Mouse (Mus musculus): ENCODE results near the gene Dstyk. TPM values are rescaled to one million over a fixed set of nuclear protein-coding genes. Genes with fewer than 3 reads are reported as not detected.
A peak's percentile ranks its signal among the peaks of the same experiment; 100 is the strongest.

Gene Dstyk
- 9.5 and 12.7 TPM in 2 replicates for polyA plus RNA-seq (2014; fragmentation: Nextera tagmentation; extraction: Ambion mirVana)

DNA sequence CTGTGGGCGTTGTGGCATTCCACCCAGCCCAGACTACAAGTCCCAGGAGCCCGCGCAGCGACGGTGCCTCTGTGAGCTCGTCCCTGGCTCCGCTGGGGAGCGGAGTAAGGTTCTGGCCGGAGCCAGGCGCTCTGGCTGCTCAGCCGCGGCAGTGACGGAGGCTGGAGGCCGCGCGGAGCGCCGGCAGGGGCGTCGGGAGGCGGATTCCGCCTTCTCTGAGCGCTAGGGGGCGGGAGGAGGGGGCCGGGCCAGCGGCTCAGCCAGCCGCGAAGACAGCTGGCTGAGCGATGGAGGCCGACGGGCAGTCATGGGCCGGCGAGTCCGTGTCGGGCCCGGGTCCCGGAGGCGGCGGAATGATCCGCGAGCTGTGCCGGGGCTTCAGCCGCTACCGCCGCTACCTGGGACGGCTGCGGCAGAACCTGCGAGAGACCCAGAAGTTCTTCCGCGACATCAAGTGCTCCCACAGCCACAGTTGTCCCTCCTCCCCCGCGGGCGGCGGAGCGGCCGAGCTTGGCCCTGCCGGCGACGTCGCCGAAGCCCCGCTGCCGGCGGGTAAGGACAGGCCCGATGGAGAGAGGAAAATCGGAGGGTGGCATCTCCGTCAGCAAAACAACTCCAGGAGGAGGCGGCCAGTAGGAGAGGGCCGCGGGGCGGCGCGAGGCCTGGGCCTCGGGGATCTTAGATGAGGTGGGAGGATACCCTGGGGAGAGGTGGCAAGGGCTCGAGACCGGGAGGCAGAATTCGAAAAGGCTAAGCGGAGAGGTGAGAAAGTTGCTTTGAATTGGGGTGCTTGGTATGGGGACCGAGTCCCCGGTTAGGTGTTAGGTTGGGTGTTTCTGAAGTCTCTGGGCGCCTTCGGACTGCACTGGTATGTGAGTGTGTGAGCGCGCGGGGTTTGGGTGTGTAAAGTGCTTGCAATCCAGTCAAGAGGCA is at the start of gene Dstyk:
Gene Dstyk, plus strand, starts transcription at position 237 of the 933 bp plus-strand sequence.
- ATAC-seq (ENCODE audit: low read depth): peak; percentile 98
- peak within 1 kb of the TSS; percentile 90 for H3K27ac ChIP-seq (ENCODE audit: low read depth, low read length)
- no peaks in the 10 kb centered on the region for H3K36me3 ChIP-seq (ENCODE audit: control insufficient read depth, insufficient read depth, low read length)
- peak within 1 kb of the TSS; percentile 75 for H3K9ac ChIP-seq (replicated peaks; ENCODE audit: low read depth, low read length)
- under 1% methylated on average over 76 of the region's 85 CpGs for WGBS
- peak within 1 kb of the TSS; percentile 76 for H3K4me2 ChIP-seq (ENCODE audit: low read depth, low read length)
- H3K9me3 ChIP-seq (ENCODE audit: control insufficient read depth, low read length): no peaks in the 10 kb centered on the region
- H3K4me1 ChIP-seq (ENCODE audit: control insufficient read depth, insufficient read depth, low read length): peaks cover 9% of the 10 kb centered on the region
- peak within 1 kb of the TSS; percentile 69 for H3K4me3 ChIP-seq (ENCODE audit: low read depth, low read length)
- H3K27me3 ChIP-seq (ENCODE audit: control insufficient read depth, insufficient read depth, low read length): no peaks in the 10 kb centered on the region

DNA sequence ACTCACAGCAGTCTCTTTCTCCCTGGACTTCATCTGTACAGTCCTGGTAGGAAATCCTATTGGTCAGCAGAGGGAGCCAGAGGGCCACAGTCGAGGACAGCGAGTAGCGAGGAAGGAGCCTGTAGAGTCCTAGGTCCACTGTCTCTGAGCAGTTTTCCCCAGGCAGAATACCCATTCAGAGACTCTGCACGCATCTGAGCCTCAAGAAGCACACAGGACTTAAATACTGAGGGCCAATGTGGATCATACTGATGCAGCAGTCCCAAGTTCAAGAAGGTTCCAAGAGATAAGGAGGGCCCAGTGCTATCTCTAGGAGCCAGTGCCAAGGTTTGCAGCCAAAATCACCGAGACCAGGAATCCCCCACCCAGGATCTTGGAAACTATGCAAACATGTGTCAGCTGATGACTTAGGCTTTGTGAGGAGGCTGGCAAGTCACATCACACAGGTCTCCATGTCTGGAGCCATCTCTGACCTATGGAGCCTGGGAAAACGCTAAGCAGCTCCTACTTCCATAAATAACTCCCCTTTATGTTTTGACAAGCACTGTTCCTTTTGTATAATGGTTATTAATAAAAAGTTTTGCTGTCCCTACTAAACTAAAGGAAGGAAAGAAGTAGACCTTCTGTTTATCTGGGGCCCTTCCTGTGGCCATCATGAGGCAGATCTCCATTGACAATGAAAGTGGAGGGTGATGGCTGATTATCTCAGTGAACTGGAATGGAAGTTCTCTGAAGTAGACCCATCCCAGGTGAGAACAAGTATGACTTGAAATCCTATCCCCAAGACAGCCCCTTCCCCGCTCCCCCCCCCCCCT is 49.5 kb upstream of the Dstyk start:
- H3K9me3 ChIP-seq (ENCODE audit: control insufficient read depth, low read length): no peaks in the 10 kb centered on the region
- H3K27ac ChIP-seq (ENCODE audit: low read depth, low read length): no peak overlapping the region
- H3K36me3 ChIP-seq (ENCODE audit: control insufficient read depth, insufficient read depth, low read length): no peaks in the 10 kb centered on the region; the same call in 1 of the 2 replicates
- ATAC-seq (ENCODE audit: low read depth): peak; percentile 86
- WGBS: 36% methylated on average over 7 of the region's 7 CpGs
- H3K4me3 ChIP-seq (ENCODE audit: low read depth, low read length): no peak overlapping the region
- peaks cover 28% of the 10 kb centered on the region for H3K4me1 ChIP-seq (ENCODE audit: control insufficient read depth, insufficient read depth, low read length)
- H3K9ac ChIP-seq (replicated peaks; ENCODE audit: low read depth, low read length): no peak overlapping the region
- H3K4me2 ChIP-seq (ENCODE audit: low read depth, low read length): no peak overlapping the region
- no peaks in the 10 kb centered on the region for H3K27me3 ChIP-seq (ENCODE audit: control insufficient read depth, insufficient read depth, low read length)

DNA sequence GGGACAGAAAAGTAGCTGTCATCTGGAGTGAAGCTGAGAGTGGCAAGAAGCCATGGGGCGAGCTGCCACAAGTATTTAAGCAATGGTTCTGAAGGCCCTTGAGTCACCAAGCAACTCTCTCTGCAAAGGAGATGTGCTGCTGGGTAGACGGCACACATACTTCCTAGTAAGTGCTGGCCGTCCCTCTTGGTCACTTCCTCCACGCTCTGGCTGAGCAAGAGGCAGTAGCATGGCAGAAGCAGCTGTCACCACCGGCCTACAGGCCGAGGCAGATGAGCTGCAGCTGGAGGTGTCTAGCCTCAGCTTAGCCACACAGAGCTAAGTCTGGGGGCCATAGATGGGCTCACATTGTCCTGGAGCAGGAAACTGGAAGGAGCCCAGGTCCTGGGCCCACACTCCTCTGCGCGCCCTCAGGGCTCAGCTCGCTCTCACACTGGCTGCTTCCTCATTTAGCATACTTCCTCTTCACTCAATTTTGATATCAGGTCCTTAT is 46.6 kb upstream of the Dstyk start:
- no peaks in the 10 kb centered on the region; the same call in 1 of the 2 replicates for H3K36me3 ChIP-seq (ENCODE audit: control insufficient read depth, insufficient read depth, low read length)
- no peaks in the 10 kb centered on the region for H3K27me3 ChIP-seq (ENCODE audit: control insufficient read depth, insufficient read depth, low read length)
- no peak overlapping the region for H3K4me3 ChIP-seq (ENCODE audit: low read depth, low read length)
- H3K27ac ChIP-seq (ENCODE audit: low read depth, low read length): peak overlapping the region; percentile 60; the same call in 1 of the 2 replicates
- ATAC-seq (ENCODE audit: low read depth): no peak
- H3K9ac ChIP-seq (replicated peaks; ENCODE audit: low read depth, low read length): no peak overlapping the region
- H3K4me1 ChIP-seq (ENCODE audit: control insufficient read depth, insufficient read depth, low read length): peaks cover 51% of the 10 kb centered on the region
- 85% methylated on average over 9 of the region's 9 CpGs for WGBS
- H3K4me2 ChIP-seq (ENCODE audit: low read depth, low read length): no peak overlapping the region
- H3K9me3 ChIP-seq (ENCODE audit: control insufficient read depth, low read length): no peaks in the 10 kb centered on the region

DNA sequence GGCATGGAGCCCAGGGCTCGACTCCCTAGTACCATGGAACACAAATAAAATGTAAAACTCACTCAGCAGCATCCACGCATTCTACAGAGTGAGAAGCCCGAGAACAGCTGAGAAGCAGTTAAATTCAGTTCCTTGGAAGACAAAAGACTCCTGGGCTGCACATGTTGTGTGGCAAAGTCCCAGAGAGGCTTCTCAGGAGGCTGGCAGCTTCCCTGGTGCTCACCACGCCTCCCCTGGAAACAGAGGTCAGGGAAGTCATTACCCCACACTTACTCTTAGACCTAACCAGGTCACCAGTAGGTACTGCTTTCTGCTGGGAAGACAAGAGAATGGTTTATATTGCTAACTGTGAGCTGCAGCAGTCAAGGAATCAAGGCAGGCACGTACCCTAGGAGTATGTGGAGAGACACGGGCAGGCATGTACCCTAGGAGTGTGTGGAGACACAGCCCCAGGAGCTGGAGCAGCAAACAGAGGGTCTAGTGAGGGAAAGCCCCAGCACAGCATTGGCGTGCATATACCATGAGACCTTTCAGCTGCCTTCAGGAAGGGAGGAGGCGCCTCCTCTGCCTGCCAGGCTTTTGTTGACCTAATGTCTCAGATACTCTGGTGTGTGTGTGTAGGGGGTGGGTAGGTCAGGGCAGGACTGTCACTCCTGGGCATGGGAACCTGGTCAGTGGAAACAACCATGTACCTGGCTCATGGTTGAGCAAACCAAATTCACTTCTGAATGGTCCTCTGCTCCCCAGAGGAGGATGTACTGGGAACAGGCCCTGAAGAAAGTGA is 45.9 kb upstream of the Dstyk start:
- no peaks in the 10 kb centered on the region for H3K27me3 ChIP-seq (ENCODE audit: control insufficient read depth, insufficient read depth, low read length)
- 41% methylated on average over 8 of the region's 8 CpGs for WGBS
- H3K27ac ChIP-seq (ENCODE audit: low read depth, low read length): peak overlapping the region; percentile 60
- no peaks in the 10 kb centered on the region for H3K9me3 ChIP-seq (ENCODE audit: control insufficient read depth, low read length)
- H3K4me2 ChIP-seq (ENCODE audit: low read depth, low read length): no peak overlapping the region
- peaks cover 46% of the 10 kb centered on the region for H3K4me1 ChIP-seq (ENCODE audit: control insufficient read depth, insufficient read depth, low read length)
- no peak overlapping the region for H3K4me3 ChIP-seq (ENCODE audit: low read depth, low read length)
- ATAC-seq (ENCODE audit: low read depth): no peak
- H3K9ac ChIP-seq (replicated peaks; ENCODE audit: low read depth, low read length): no peak overlapping the region
- no peaks in the 10 kb centered on the region; the same call in 1 of the 2 replicates for H3K36me3 ChIP-seq (ENCODE audit: control insufficient read depth, insufficient read depth, low read length)

DNA sequence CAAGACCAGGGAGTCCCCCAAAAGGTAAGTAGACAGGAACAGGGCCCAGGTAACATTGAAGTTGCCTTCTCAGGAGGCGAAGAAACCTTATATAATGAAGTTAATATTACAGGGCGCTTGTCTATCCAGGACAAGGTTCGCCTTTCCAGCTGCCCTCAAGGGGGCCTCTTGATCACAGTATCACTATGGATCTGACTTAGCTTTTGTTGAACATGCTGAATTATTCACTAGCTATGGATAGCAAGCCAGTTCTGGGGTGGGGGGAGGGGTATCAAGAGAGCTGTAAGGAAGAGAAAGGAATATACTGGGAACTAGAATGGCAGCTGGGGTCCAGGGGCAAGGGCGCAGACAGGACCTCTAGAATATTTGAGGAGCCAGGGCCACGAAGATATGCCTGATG is 45.0 kb upstream of the Dstyk start:
- Histone ChIP-seq H3K36me3 (ENCODE audit: control insufficient read depth, insufficient read depth, low read length) (no peaks in the 10 kb centered on the region; the same call in 1 of the 2 replicates), H3K4me1 (ENCODE audit: control insufficient read depth, insufficient read depth, low read length) (peaks cover 49% of the 10 kb centered on the region), H3K9ac (replicated peaks; ENCODE audit: low read depth, low read length) (no peak overlapping the region), H3K27me3 (ENCODE audit: control insufficient read depth, insufficient read depth, low read length) (no peaks in the 10 kb centered on the region), H3K4me2 (ENCODE audit: low read depth, low read length) (no peak overlapping the region), H3K27ac (ENCODE audit: low read depth, low read length) (no peak overlapping the region; the same call in 1 of the 2 replicates), H3K4me3 (ENCODE audit: low read depth, low read length) (no peak overlapping the region), H3K9me3 (ENCODE audit: control insufficient read depth, low read length) (no peaks in the 10 kb centered on the region)
- 67% methylated on average over 5 of the region's 5 CpGs for WGBS
- ATAC-seq (ENCODE audit: low read depth): no peak

DNA sequence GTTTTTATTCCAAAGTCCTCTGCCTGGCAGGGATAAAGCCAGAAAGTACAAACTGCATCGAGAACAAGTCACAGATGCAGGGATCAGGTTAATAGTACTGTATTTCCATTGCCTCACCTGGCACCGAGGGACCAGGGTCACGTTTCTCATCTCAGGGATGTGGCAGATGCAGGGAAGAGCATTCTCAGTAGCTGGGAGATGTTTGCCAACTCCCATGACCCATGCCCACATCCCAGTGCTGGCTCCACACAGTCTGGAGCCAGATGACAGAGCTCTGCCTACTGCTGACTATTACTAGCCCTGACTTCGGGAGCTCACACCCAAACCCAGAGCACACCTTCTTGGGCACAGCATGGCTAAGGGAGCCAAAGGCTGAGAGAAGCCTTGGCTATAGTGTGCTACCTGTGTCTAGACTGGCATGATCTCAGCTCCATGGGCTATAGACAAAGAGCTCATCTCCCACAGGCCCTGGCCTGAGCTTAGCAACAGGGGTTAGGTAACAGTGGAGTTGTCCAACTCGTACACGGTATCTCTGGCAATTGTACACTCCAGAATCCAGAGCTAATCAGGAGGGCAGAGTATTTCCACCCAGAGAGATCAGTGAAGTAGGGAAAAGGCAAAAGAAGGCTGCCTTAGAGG is 44.3 kb upstream of the Dstyk start:
- no peak for ATAC-seq (ENCODE audit: low read depth)
- WGBS: 85% methylated on average over 6 of the region's 6 CpGs
- H3K4me3 ChIP-seq (ENCODE audit: low read depth, low read length): no peak overlapping the region
- no peak overlapping the region for H3K9ac ChIP-seq (replicated peaks; ENCODE audit: low read depth, low read length)
- no peaks in the 10 kb centered on the region for H3K9me3 ChIP-seq (ENCODE audit: control insufficient read depth, low read length)
- peaks cover 49% of the 10 kb centered on the region for H3K4me1 ChIP-seq (ENCODE audit: control insufficient read depth, insufficient read depth, low read length)
- no peaks in the 10 kb centered on the region; the same call in 1 of the 2 replicates for H3K36me3 ChIP-seq (ENCODE audit: control insufficient read depth, insufficient read depth, low read length)
- no peaks in the 10 kb centered on the region for H3K27me3 ChIP-seq (ENCODE audit: control insufficient read depth, insufficient read depth, low read length)
- H3K27ac ChIP-seq (ENCODE audit: low read depth, low read length): peak overlapping the region; percentile 35; the same call in 1 of the 2 replicates
- H3K4me2 ChIP-seq (ENCODE audit: low read depth, low read length): no peak overlapping the region

DNA sequence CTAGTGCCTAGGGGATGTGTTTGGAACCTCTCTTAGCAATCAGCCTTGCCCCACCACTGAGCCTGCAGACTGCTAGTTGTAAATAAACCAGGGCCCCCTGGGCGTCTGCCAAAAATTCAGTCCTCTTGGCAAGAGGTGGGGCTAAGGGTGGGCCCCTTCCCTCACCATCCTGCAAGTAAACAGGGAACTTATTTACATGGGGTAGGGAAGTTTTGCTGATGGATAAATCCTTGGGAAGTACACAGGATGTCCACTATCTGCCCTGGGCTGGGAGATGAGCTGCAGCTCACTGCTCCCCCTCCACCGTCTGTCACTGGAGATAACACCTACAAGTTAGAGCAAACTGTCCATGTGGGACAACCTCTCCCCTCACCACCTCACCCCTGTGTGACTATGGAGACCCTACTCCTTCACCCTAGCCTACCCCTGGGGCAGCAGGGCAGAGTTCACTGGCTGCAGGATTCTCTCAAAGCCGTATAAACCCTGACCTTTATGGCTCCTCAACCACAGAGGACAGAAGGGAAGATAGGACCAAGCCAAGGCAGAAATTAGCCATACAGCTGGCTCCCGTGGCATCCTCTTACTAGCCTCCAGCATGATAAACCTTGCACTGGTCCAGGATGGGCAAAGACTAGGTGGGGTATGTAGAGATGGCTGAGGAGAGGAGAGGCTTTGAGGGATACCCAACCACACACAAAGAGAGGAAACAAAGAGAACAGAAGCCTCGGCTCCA is 43.0 kb upstream of the Dstyk start:
- Histone ChIP-seq H3K4me1 (ENCODE audit: control insufficient read depth, insufficient read depth, low read length) (peaks cover 49% of the 10 kb centered on the region), H3K4me3 (ENCODE audit: low read depth, low read length) (no peak overlapping the region), H3K9ac (replicated peaks; ENCODE audit: low read depth, low read length) (no peak overlapping the region), H3K4me2 (ENCODE audit: low read depth, low read length) (no peak overlapping the region), H3K36me3 (ENCODE audit: control insufficient read depth, insufficient read depth, low read length) (no peaks in the 10 kb centered on the region; the same call in 1 of the 2 replicates), H3K9me3 (ENCODE audit: control insufficient read depth, low read length) (no peaks in the 10 kb centered on the region), H3K27ac (ENCODE audit: low read depth, low read length) (no peak overlapping the region), H3K27me3 (ENCODE audit: control insufficient read depth, insufficient read depth, low read length) (no peaks in the 10 kb centered on the region)
- ATAC-seq (ENCODE audit: low read depth): peak; percentile 47; the same call in 1 of the 2 replicates
- 35% methylated on average over 5 of the region's 5 CpGs for WGBS

All from neural tube, embryonic 14.5 days (tissue).